Comparison of ENCODE assay signal across 12 mouse cellular contexts in the genomic region with DNA sequence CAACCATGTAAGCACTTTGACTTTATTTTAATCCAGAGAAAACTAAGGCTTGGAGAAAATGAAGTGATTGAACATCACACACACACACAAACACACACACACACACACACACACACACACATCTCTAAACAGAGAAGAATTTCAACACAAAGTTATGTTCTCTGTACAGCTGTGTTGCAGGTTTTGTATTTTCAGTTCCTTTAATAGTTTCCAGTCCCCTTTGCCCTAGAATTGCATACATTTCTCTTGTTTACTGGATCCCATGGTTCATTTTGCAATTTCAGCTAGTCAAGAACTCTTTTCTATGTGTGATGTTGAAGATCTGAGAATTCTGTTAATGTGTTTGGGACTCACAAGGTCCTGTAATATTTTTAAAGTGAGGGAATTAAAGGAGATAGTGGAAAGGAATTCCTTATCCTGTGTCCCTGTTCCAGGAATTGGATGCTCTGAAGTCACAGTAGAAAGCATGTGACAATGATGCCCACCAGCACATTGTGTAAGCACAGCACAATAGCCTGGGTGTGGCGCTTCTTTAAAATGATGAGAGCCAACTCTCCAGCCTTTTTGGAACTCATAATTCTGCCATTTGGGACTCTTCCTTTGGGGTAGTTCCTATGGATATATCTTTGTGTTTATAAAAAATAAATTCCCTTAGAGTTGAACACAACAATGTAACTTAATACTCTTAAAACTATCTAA. TPM values are rescaled to one million over a fixed set of nuclear protein-coding genes. Genes with fewer than 3 reads are reported as not detected.
"Had no signal": no experiment of that assay in that cellular context is flagged by ENCODE, and none has a peak within 500 bp of the region (broad histone marks: within the 10 kb centered on the region; RNA-seq: fewer than 3 reads in every experiment).

No protein-coding gene starts in this region.

- ATAC-seq: intestine, embryonic 15.5 days; midbrain, embryonic 13.5 days had no signal

- DNase-seq: kidney, adult 18-20 months; kidney, postnatal 10 days; kidney, postnatal 4 days; lung, embryonic 14.5 days; right cerebral cortex, postnatal 14 days; thymus, postnatal 36 days had no signal

RNA-seq across cellular contexts. Expression of gene Ifnab, which starts 16.1 kb away (rescaled TPM):
- total RNA-seq: layer of hippocampus, adult 2 months; layer of hippocampus, postnatal 10 days; left cerebral cortex, postnatal 14 days; midbrain, postnatal 0 days had no signal

RNA-seq across cellular contexts. Expression of gene Ifna2, which starts 23.6 kb away (rescaled TPM):
- total RNA-seq: layer of hippocampus, adult 2 months; layer of hippocampus, postnatal 10 days; left cerebral cortex, postnatal 14 days; midbrain, postnatal 0 days had no signal

RNA-seq across cellular contexts. Expression of gene Ifna16, which starts 30.6 kb away (rescaled TPM):
- total RNA-seq: layer of hippocampus, adult 2 months; layer of hippocampus, postnatal 10 days; left cerebral cortex, postnatal 14 days; midbrain, postnatal 0 days had no signal
